ENCODE assay signal across 15 mouse cellular contexts in the genomic region with DNA sequence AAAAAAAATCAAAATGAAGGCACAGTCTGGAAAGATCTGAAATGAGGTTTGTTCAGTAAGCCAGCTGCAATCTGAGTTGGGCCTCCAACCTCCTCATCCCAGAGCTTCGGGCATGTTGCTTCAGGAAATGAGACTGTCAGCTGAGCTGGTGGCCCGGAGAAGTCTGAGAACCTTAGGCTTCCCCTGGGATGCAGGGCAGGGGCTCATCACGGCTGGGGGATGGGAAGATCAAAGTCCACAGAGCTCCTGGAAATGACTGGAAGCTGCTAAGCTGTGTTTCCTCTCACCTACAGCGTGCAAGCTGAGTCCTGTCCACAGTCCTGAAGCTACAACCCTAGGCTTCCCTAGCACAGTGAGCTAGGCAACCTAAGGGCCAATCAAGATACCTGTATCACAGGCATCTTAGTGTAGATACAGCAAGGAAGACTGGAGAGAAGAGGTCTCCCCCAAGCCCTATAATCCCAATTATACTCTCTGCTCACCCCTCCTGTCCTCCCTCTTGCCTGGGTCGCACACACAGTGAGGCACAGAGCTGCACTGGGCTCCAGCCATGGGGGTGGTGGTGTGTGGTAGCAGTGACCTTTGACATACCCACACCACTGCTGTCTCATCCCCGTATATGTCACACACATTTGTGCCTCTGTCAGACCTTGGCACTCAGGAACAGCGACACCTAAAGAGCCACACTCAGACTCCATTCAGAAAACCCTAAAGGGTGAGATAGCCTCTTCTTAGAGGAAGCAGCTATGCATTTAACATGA. TPM values are rescaled to one million over a fixed set of nuclear protein-coding genes. Genes with fewer than 3 reads are reported as not detected.
A peak's percentile ranks its signal among the peaks of the same experiment; 100 is the strongest.
DNase-seq lines count a peak whose midpoint lies in the region; ATAC-seq and TF ChIP-seq lines count a peak whose summit lies in the region.
"Had no signal": no experiment of that assay in that cellular context is flagged by ENCODE, and none has a peak within 500 bp of the region (broad histone marks: within the 10 kb centered on the region; RNA-seq: fewer than 3 reads in every experiment).

No protein-coding gene starts in this region.

- intact Hi-C loops in heart, adult 2 months (cut with DNase I), result no loop called here

- H3K9ac ChIP-seq in heart, adult 2 months (ENCODE audit: low read depth, low read length), result no peak overlapping the region
- no peak overlapping the region for H3K9ac ChIP-seq in limb, embryonic 15.5 days
- no peak overlapping the region for H3K9ac ChIP-seq in hindbrain, embryonic 11.5 days (ENCODE audit: low read depth, low read length)
- H3K9ac ChIP-seq: embryonic facial prominence, embryonic 15.5 days; liver, embryonic 14.5 days; neural tube, embryonic 13.5 days had no signal

- no peak for TF ChIP-seq POLR2A in heart, adult 2 months (IDR thresholded peaks at IDR 0.05; ENCODE audit: insufficient read depth, low read depth, low read length)
- no peak for TF ChIP-seq POLR2A in olfactory bulb, adult 2 months (IDR thresholded peaks at IDR 0.05; ENCODE audit: insufficient read depth, low read depth, low read length)

- H3K4me2 ChIP-seq in limb, embryonic 15.5 days, result no peak overlapping the region
- H3K4me2 ChIP-seq in hindbrain, embryonic 11.5 days (replicated peaks; ENCODE audit: low read depth, low read length), result no peak overlapping the region
- H3K4me2 ChIP-seq: embryonic facial prominence, embryonic 15.5 days; neural tube, embryonic 13.5 days had no signal

- H3K36me3 ChIP-seq in heart, adult 2 months (ENCODE audit: control insufficient read depth, insufficient read depth, low read length), result no peaks in the 10 kb centered on the region
- H3K36me3 ChIP-seq in limb, embryonic 15.5 days, result peaks cover 76% of the 10 kb centered on the region
- H3K36me3 ChIP-seq in limb, embryonic 10.5 days, result peaks cover 59% of the 10 kb centered on the region
- H3K36me3 ChIP-seq in G1E (replicated peaks), result peaks cover 6% of the 10 kb centered on the region
- H3K36me3 ChIP-seq in hindbrain, embryonic 11.5 days (ENCODE audit: control insufficient read depth, insufficient read depth, low read length), result no peaks in the 10 kb centered on the region

- H3K27ac ChIP-seq in heart, adult 2 months, result peak overlapping the region; percentile 54
- 0 out of 2 replicates have a peak overlapping the region, but pooled peaks have one; percentile 17 for H3K27ac ChIP-seq in limb, embryonic 15.5 days
- no peak overlapping the region for H3K27ac ChIP-seq in limb, embryonic 10.5 days
- H3K27ac ChIP-seq in olfactory bulb, adult 2 months (ENCODE audit: insufficient read depth, low read depth, low read length), result peak overlapping the region; percentile 68
- H3K27ac ChIP-seq in hindbrain, embryonic 11.5 days (ENCODE audit: low read depth, low read length), result no peak overlapping the region
- H3K27ac ChIP-seq: embryonic facial prominence, embryonic 15.5 days; hindbrain, postnatal 0 days; liver, embryonic 14.5 days; neural tube, embryonic 13.5 days had no signal

- no peak for TF ChIP-seq CTCF in heart, adult 2 months (IDR thresholded peaks at IDR 0.05)
- TF ChIP-seq CTCF in G1E (IDR thresholded peaks at IDR 0.05; ENCODE audit: low read depth, low read length), result no peak
- no peak for TF ChIP-seq CTCF in olfactory bulb, adult 2 months (IDR thresholded peaks at IDR 0.05; ENCODE audit: insufficient read depth, low read depth, low read length)

- H3K27me3 ChIP-seq in heart, adult 2 months (ENCODE audit: control insufficient read depth, insufficient read depth, low read length), result no peaks in the 10 kb centered on the region
- no peaks in the 10 kb centered on the region for H3K27me3 ChIP-seq in limb, embryonic 15.5 days
- H3K27me3 ChIP-seq in limb, embryonic 10.5 days (ENCODE audit: low read depth, poor library complexity, severe bottlenecking), result no peaks in the 10 kb centered on the region
- peaks cover 4% of the 10 kb centered on the region; the same call in 1 of the 2 replicates for H3K27me3 ChIP-seq in G1E (ENCODE audit: insufficient read depth, low read length)
- H3K27me3 ChIP-seq in hindbrain, embryonic 11.5 days (ENCODE audit: control insufficient read depth, insufficient read depth, low read length), result no peaks in the 10 kb centered on the region
- H3K27me3 ChIP-seq: embryonic facial prominence, embryonic 15.5 days; neural tube, embryonic 13.5 days had no signal

- peak in 1 of 2 experiments; percentile 17 for DNase-seq in heart, adult 2 months
- DNase-seq in heart, adult 8-10 months (ENCODE audit: low spot score), result no peak
- DNase-seq in limb, embryonic 10.5 days (ENCODE audit: low spot score), result no peak
- DNase-seq in G1E (ENCODE audit: low spot score), result no peak
- DNase-seq in ovary, postnatal 10 days (ENCODE audit: low spot score), result no peak
- no peak for DNase-seq in hindbrain, embryonic 11.5 days (ENCODE audit: low spot score)
- DNase-seq: embryo, embryonic 11 days; kidney, adult 8-10 months; thymus, adult 2 months had no signal

- H3K4me3 ChIP-seq in heart, adult 2 months, result no peak overlapping the region
- H3K4me3 ChIP-seq in limb, embryonic 15.5 days, result no peak overlapping the region
- no peak overlapping the region for H3K4me3 ChIP-seq in limb, embryonic 10.5 days
- H3K4me3 ChIP-seq in G1E (ENCODE audit: low read depth, low read length), result no peak overlapping the region
- H3K4me3 ChIP-seq in olfactory bulb, adult 2 months (ENCODE audit: insufficient read depth, low read depth, low read length), result no peak overlapping the region
- no peak overlapping the region for H3K4me3 ChIP-seq in hindbrain, embryonic 11.5 days (ENCODE audit: low read depth, low read length)
- H3K4me3 ChIP-seq: embryonic facial prominence, embryonic 15.5 days; neural tube, embryonic 13.5 days had no signal

- ATAC-seq in limb, embryonic 15.5 days (ENCODE audit: insufficient number of reproducible peaks, low FRiP score, low TSS enrichment, low read depth), result no peak
- ATAC-seq in G1E (ENCODE audit: extremely low read depth, insufficient number of reproducible peaks, low FRiP score, poor library complexity, severe bottlenecking), result 0 out of 2 replicates have a peak, but pooled peaks have one; percentile 3
- no peak for ATAC-seq in hindbrain, embryonic 11.5 days (ENCODE audit: low FRiP score)

- H3K4me1 ChIP-seq in heart, adult 2 months (ENCODE audit: control insufficient read depth, insufficient read depth, low read length), result peaks cover 7% of the 10 kb centered on the region
- H3K4me1 ChIP-seq in limb, embryonic 15.5 days, result 0 out of 2 replicates have a peak, but pooled peaks cover 4% of the 10 kb centered on the region
- H3K4me1 ChIP-seq in limb, embryonic 10.5 days, result 0 out of 2 replicates have a peak, but pooled peaks cover 3% of the 10 kb centered on the region
- H3K4me1 ChIP-seq in G1E (ENCODE audit: insufficient read depth, low read depth, low read length), result no peaks in the 10 kb centered on the region
- H3K4me1 ChIP-seq in olfactory bulb, adult 2 months (ENCODE audit: control insufficient read depth, insufficient read depth, low read length), result peaks cover 23% of the 10 kb centered on the region
- H3K4me1 ChIP-seq in hindbrain, embryonic 11.5 days (replicated peaks; ENCODE audit: control insufficient read depth, insufficient read depth, low read length), result no peaks in the 10 kb centered on the region
- H3K4me1 ChIP-seq: neural tube, embryonic 13.5 days had no signal

- no peaks in the 10 kb centered on the region for H3K79me2 ChIP-seq in heart, adult 2 months (replicated peaks; ENCODE audit: control insufficient read depth, insufficient read depth, low read length)

- no peak for TF ChIP-seq EP300 in heart, adult 2 months (IDR thresholded peaks at IDR 0.05; ENCODE audit: insufficient read depth, low read depth, low read length)

- 53% methylated on average over 7 of the region's 7 CpGs for WGBS in heart, adult 2 months
- WGBS in limb, embryonic 15.5 days, result 51% methylated on average over 7 of the region's 7 CpGs
- 59% methylated on average over 7 of the region's 7 CpGs for WGBS in limb, embryonic 10.5 days
- WGBS in olfactory bulb, adult 2 months, result 86% methylated on average over 7 of the region's 7 CpGs
- WGBS in hindbrain, embryonic 11.5 days, result 67% methylated on average over 7 of the region's 7 CpGs

- no peaks in the 10 kb centered on the region for H3K9me3 ChIP-seq in limb, embryonic 15.5 days
- H3K9me3 ChIP-seq in limb, embryonic 10.5 days (replicated peaks), result no peaks in the 10 kb centered on the region
- no peaks in the 10 kb centered on the region for H3K9me3 ChIP-seq in G1E (replicated peaks)
- no peaks in the 10 kb centered on the region for H3K9me3 ChIP-seq in hindbrain, embryonic 11.5 days (ENCODE audit: control insufficient read depth, low read length)
- H3K9me3 ChIP-seq: embryonic facial prominence, embryonic 15.5 days; neural tube, embryonic 13.5 days had no signal

RNA-seq across cellular contexts. Expression of gene Efhc1, which starts 56.7 kb away (rescaled TPM):
- under 1 TPM; 0.41 to 0.63 TPM for total RNA-seq in heart, adult 2 months (2021)
- 1.2 and 1.8 TPM in 2 replicates for polyA plus RNA-seq in heart, adult 2 months (2012; rRNA removed)
- under 1 TPM; 0.27 to 0.87 (median 0.50) TPM for total RNA-seq in heart, adult 8-10 months (2022)
- polyA plus RNA-seq in limb, embryonic 15.5 days (2015; fragmentation: Nextera tagmentation; extraction: Ambion mirVana), result 2.9 and 3.4 TPM in 2 replicates
- 1.5 and 1.7 TPM in 2 replicates for polyA plus RNA-seq in limb, embryonic 10.5 days (2016; fragmentation: Nextera tagmentation; extraction: Ambion mirVana)
- not detected in 2 replicates for total RNA-seq in G1E (2014; fragmentation: Nextera tagmentation)
- not detected in 2 replicates for total RNA-seq in G1E (2017)
- not detected in 2 replicates for polyA plus RNA-seq in G1E (2012)
- not detected in 2 replicates for polyA plus RNA-seq in olfactory bulb, adult 2 months (2012; ENCODE audit: insufficient read depth, insufficient read length, low replicate concordance, missing spikeins)
- polyA plus RNA-seq in hindbrain, embryonic 11.5 days (2014; fragmentation: Nextera tagmentation; extraction: Ambion mirVana), result 4.0 and 4.3 TPM in 2 replicates

Comparison
In these comparisons a context has a peak if more than half of its experiments do, and no peak if none do; other contexts are left out.
1. H3K27ac ChIP-seq: peak in heart, adult 2 months (single experiment), limb, embryonic 15.5 days (single experiment) and olfactory bulb, adult 2 months (single experiment); none in limb, embryonic 10.5 days (single experiment) and hindbrain, embryonic 11.5 days (single experiment).